Mouse (Mus musculus) forebrain, postnatal 0 days (tissue): ENCODE results near the gene 2010111I01Rik. TPM values are rescaled to one million over a fixed set of nuclear protein-coding genes. Genes with fewer than 3 reads are reported as not detected.

Experiments
- ATAC-seq: fragments of 200-750 bp; cut with Nextera tagmentation; 2 replicates; pipeline ENCODE4 v1.8.0; 2017; ENCODE audit warnings: mild to moderate bottlenecking, moderate library complexity
- DNase-seq: peaks from one replicate; pipeline ENCODE4 v3.0.0-alpha.2; 2015
- H3K27ac ChIP-seq: fragments of 300-500 bp; sonication (generic); 2 replicates; pipeline ENCODE4 v1.5.1; 2014; ENCODE audit warnings: low read depth, mild to moderate bottlenecking, antibody characterized with exemption, low read length, moderate library complexity, mixed read lengths
- H3K27me3 ChIP-seq: fragments of 300-500 bp; sonication (generic); 2 replicates; pipeline ENCODE4 v1.6.1; 2014; ENCODE audit warnings: mild to moderate bottlenecking, low read length, mixed read lengths; ENCODE audit not compliant: insufficient read depth
- H3K36me3 ChIP-seq: fragments of 300-500 bp; sonication (generic); 2 replicates; pipeline ENCODE4 v1.6.1; 2014; ENCODE audit warnings: mild to moderate bottlenecking, moderate library complexity; ENCODE audit not compliant: insufficient read depth
- H3K4me1 ChIP-seq: fragments of 300-500 bp; sonication (generic); 2 replicates; pipeline ENCODE4 v1.6.1; 2014; ENCODE audit warnings: antibody characterized with exemption; ENCODE audit not compliant: insufficient read depth
- H3K4me2 ChIP-seq: fragments of 300-500 bp; sonication (generic); 2 replicates; pipeline ENCODE4 v1.6.1; 2014; ENCODE audit warnings: low read depth, mild to moderate bottlenecking, moderate library complexity
- H3K4me3 ChIP-seq: fragments of 300-500 bp; sonication (generic); 2 replicates; pipeline ENCODE4 v1.5.1; 2014; ENCODE audit warnings: low read depth, low read length, mixed read lengths
- H3K9ac ChIP-seq: fragments of 300-500 bp; sonication (generic); 2 replicates; pipeline ENCODE4 v1.6.1; 2014; ENCODE audit warnings: mild to moderate bottlenecking
- H3K9me3 ChIP-seq: fragments of 300-500 bp; sonication (generic); 2 replicates; pipeline ENCODE4 v1.6.1; 2016; ENCODE audit warnings: low read length
- CTCF ChIP-seq: sonication (generic); IDR thresholded peaks from 2 replicates; pipeline ENCODE4 v1.5.1; 2016; ENCODE audit warnings: antibody characterized with exemption, control low read depth, low read depth
- WGBS: fragments of 180-500 bp; shearing (Covaris S2); extraction: QIAGEN DNeasy Blood & Tissue Kit; methylation state at CpG from one replicate; pipeline ENCODE4 v1.1.7; 2014; 5-methylcytosine and 5-hydroxymethylcytosine counted together
- polyA plus RNA-seq: library from polyadenylated mRNA; unstranded; fragments of >200 nt; fragmentation: Nextera tagmentation; extraction: Ambion mirVana; gene quantifications from 2 replicates; pipeline ENCODE4 v1.2.1, GENCODE M21; 2015
- total RNA-seq: library from RNA; depleted of rRNA; stranded (reverse); fragments of >200 nt; gene quantifications from 2 replicates; pipeline ENCODE4 v1.2.3, GENCODE M21; 2014

2010111I01Rik gene
- total and polyA plus RNA-seq, 2 experiments from 2014 or later: 20.3 to 47.8 TPM

DNA sequence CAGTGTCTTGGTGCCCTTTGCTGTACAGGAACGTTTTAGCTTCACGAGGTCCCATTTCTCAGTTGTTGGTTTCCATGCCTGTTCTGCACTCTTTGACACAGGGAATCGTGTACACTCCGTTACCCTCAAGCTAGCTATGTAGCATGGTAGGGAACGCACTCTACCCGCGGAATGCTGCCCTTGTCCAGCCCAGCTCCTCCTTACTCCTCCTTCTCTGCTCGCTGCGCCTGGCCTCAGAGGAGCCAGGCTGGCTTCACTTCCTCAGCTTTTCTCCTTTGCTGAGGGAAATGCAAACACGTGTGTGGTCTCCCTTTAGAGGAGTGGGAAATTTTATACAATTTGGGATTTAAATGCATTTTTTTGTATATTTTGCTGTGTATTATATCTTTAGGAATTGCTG is 73.2 kb downstream of the 2010111I01Rik start:
- Histone ChIP-seq H3K36me3 (no peaks in the 10 kb centered on the region), H3K9me3 (no peaks in the 10 kb centered on the region), H3K9ac (no peak overlapping the region), H3K4me1 (no peaks in the 10 kb centered on the region), H3K4me3 (no peak overlapping the region), H3K27me3 (no peaks in the 10 kb centered on the region), H3K27ac (no peak overlapping the region), H3K4me2 (no peak overlapping the region)
- ATAC-seq (no peak), DNase-seq (no peak)
- TF ChIP-seq CTCF: no peak
- WGBS: 47% methylated on average over 10 of the region's 10 CpGs

DNA sequence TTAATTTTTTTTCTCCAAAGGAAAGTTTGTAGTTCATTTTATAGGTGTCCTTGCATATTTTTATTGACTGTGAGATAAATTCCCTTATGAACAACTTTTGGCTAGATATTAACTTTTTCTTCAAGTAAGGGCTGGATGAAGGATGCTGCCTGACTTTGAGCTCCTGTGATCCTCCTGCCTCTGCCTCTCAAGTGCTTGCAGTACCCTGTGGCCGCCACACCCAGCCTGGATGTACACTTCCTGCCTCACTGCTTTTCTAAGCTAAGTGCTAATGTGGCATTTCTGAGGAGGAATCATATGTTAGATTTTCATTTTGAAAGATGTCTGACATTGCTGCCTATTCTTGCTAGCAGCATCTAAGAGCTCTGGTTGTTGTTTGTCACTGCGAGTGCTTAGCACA is 73.7 kb downstream of the 2010111I01Rik start:
- Histone ChIP-seq H3K9me3 (no peaks in the 10 kb centered on the region), H3K36me3 (no peaks in the 10 kb centered on the region), H3K4me3 (no peak overlapping the region), H3K4me2 (no peak overlapping the region), H3K27me3 (no peaks in the 10 kb centered on the region), H3K9ac (no peak overlapping the region), H3K4me1 (no peaks in the 10 kb centered on the region), H3K27ac (no peak overlapping the region)
- 85% methylated on average over 2 of the region's 2 CpGs for WGBS
- TF ChIP-seq CTCF: no peak
- DNase-seq (no peak), ATAC-seq (no peak)

- ATAC-seq: no peak
- TF ChIP-seq CTCF: no peak
- Histone ChIP-seq H3K4me1 (no peaks in the 10 kb centered on the region), H3K9me3 (no peaks in the 10 kb centered on the region), H3K9ac (no peak overlapping the region), H3K36me3 (no peaks in the 10 kb centered on the region), H3K4me2 (no peak overlapping the region), H3K27ac (no peak overlapping the region), H3K27me3 (no peaks in the 10 kb centered on the region), H3K4me3 (no peak overlapping the region)
- WGBS: 46% methylated on average over 1 of the region's 1 CpGs
- DNase-seq: no peak
Measured at GRCm38 (mm10) chr13:63038871-63039270, 74.2 kb downstream of the 2010111I01Rik start.

GRCm38 (mm10) chr13:63039326-63039725 is 74.6 kb downstream of the 2010111I01Rik start:
- WGBS: 63% methylated on average over 6 of the region's 6 CpGs
- H3K9ac ChIP-seq: no peak overlapping the region
- no peaks in the 10 kb centered on the region for H3K27me3 ChIP-seq
- DNase-seq (no peak), ATAC-seq (no peak)
- H3K36me3 ChIP-seq: no peaks in the 10 kb centered on the region
- H3K9me3 ChIP-seq: no peaks in the 10 kb centered on the region
- no peaks in the 10 kb centered on the region for H3K4me1 ChIP-seq
- no peak overlapping the region for H3K4me2 ChIP-seq
- no peak overlapping the region for H3K4me3 ChIP-seq
- no peak for TF ChIP-seq CTCF
- no peak overlapping the region for H3K27ac ChIP-seq

GRCm38 (mm10) chr13:63039848-63040247 is 75.2 kb downstream of the 2010111I01Rik start:
- Histone ChIP-seq H3K36me3 (no peaks in the 10 kb centered on the region), H3K27me3 (no peaks in the 10 kb centered on the region), H3K9me3 (no peaks in the 10 kb centered on the region), H3K27ac (no peak overlapping the region), H3K4me2 (no peak overlapping the region), H3K4me3 (no peak overlapping the region), H3K4me1 (no peaks in the 10 kb centered on the region), H3K9ac (no peak overlapping the region)
- no peak for TF ChIP-seq CTCF
- DNase-seq (no peak), ATAC-seq (no peak)
- 73% methylated on average over 2 of the region's 2 CpGs for WGBS

- H3K27ac ChIP-seq: no peak overlapping the region
- no peak for DNase-seq
- 84% methylated on average over 2 of the region's 2 CpGs for WGBS
- no peaks in the 10 kb centered on the region for H3K4me1 ChIP-seq
- H3K27me3 ChIP-seq: no peaks in the 10 kb centered on the region
- ATAC-seq: no peak
- no peaks in the 10 kb centered on the region for H3K9me3 ChIP-seq
- no peak overlapping the region for H3K9ac ChIP-seq
- H3K4me3 ChIP-seq: no peak overlapping the region
- no peak overlapping the region for H3K4me2 ChIP-seq
- TF ChIP-seq CTCF: no peak
- no peaks in the 10 kb centered on the region for H3K36me3 ChIP-seq
Measured at GRCm38 (mm10) chr13:63045504-63046205, 81.0 kb downstream of the 2010111I01Rik start.

DNA sequence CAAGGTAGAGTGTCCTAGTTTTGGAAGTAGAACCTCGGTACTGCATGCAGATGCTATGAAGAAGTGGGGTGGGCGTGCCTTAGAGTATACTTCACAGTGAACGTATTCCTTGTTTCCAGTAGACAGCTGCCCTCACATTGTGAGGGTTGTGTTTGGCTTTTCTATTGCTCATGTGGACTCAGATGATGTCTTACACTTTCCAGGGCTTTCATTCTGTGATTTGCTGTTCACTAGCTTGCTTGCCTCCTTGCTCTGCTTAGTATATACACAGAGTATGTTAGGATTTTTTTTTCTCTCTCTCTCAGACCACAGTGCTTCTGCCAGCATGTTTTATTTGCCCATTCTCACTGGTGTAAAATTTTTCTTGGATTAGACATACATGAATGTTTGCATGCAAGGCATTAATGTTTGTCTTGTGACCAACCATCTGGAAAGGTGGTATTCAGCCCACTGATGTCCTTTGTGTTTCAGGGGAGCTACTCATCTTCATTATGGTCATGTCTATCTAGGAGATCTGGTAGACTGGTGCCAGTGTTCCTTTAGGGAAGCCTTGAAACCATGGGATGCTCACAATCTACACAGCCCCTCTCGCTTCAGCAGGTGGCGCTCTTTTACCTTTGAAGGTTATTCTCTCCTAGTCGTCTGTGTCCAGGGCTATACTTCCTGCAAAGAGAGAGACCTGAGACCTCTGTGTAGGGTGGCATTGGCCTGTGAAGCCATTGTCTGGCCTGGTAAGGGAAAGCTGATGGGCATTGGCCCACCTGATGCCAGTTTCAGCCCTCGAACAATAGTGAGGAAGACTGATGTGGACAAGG is 81.7 kb downstream of the 2010111I01Rik start:
- ATAC-seq (peak; percentile 76), DNase-seq (peak; percentile 73)
- H3K9ac ChIP-seq: no peak overlapping the region
- H3K27me3 ChIP-seq: no peaks in the 10 kb centered on the region
- H3K4me3 ChIP-seq: no peak overlapping the region
- no peaks in the 10 kb centered on the region for H3K9me3 ChIP-seq
- no peaks in the 10 kb centered on the region for H3K36me3 ChIP-seq
- H3K4me2 ChIP-seq: no peak overlapping the region
- peak; percentile 78 for TF ChIP-seq CTCF
- H3K27ac ChIP-seq: no peak overlapping the region
- H3K4me1 ChIP-seq: no peaks in the 10 kb centered on the region
- 46% methylated on average over 7 of the region's 7 CpGs for WGBS
